Mouse (Mus musculus): Measurements from ENCODE around the gene 3110009E18Rik. TPM values are rescaled to one million over a fixed set of nuclear protein-coding genes. Genes with fewer than 3 reads are reported as not detected.

The 3110009E18Rik gene
- total RNA-seq, 2 experiments from 2014 or later = 4.5 to 7.0 TPM

DNA sequence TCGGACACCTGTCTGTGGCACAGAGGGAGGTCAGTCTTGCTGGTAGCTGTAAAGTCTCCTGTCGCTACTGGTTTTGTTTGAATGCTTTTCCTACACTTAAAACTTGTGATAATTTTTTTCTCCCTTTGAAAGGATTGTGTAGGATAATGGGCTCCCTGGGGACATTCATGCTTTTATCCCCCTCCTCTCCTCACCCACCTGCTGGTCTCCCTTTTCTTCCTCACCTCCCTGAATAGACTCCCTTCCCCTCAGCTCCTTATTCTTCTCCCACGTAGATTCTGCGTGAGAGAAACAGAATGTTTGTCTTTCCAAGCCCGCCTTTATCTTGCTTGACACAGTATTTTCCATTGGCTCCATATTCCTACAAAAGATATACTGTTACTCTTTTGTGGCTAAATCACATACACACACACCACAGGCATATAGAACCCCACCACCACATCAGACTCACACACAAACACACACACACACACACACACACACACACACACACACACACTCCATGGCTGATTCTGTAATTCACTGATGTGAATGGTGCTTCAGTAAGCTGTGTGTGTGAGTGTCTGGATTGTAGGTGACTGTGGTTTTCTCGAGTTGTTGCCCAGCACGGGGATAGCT lies 18.0 kb downstream of the 3110009E18Rik start:
- intact Hi-C loops (cut with DNase I) = no loop called here
- DNase-seq = no peak

DNA sequence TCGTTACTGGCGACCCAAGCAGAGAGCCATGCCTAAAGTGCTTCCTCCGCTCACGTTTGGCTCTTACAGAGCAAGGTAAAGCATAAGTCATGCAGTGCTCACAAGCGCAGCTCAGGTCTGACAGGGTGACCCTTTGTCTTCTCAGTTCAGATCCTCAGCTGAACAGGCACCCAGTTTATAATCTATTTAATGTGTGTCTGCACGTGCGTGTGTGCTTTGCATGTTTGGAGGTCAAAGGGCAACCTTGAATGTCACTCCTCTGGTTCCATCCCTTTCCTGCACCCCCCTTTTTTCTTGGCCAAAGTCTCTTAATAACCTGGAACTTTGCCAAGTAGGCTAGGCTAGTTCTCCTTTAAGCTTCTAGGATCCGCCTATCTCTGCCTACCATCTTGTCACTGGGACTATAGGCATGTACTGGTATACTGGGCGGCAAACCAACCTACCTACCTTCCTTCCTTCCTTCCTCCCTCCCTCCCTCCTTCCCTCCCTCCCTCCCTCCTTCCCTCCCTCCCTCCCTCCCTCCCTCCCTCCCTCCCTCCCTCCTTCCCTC lies 19.2 kb downstream of the 3110009E18Rik start:
- DNase-seq = no peak
- intact Hi-C loops (cut with DNase I) = no loop called here

DNA sequence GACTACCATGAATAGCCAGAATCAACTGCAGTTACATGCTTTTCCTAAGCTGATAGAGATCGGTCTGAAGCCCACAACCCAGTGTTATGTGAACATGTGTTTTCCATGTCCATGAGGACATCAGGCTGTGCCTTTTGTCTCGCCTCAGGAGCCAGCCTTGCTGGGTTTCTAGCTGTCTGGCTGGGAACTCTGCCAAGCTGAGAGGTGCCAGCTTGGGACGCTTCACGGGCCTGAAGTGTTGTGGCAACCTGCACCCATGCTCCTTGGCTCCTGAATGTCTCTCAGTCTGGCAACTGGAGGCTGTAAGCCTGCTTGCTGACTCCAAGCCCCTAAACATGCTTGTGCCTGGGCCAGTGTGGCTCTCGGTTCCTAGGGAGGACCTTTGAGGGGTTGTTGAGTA lies 21.6 kb downstream of the 3110009E18Rik start:
- intact Hi-C loops (cut with DNase I) = no loop called here
- DNase-seq = peak; percentile 81 to 86

DNA sequence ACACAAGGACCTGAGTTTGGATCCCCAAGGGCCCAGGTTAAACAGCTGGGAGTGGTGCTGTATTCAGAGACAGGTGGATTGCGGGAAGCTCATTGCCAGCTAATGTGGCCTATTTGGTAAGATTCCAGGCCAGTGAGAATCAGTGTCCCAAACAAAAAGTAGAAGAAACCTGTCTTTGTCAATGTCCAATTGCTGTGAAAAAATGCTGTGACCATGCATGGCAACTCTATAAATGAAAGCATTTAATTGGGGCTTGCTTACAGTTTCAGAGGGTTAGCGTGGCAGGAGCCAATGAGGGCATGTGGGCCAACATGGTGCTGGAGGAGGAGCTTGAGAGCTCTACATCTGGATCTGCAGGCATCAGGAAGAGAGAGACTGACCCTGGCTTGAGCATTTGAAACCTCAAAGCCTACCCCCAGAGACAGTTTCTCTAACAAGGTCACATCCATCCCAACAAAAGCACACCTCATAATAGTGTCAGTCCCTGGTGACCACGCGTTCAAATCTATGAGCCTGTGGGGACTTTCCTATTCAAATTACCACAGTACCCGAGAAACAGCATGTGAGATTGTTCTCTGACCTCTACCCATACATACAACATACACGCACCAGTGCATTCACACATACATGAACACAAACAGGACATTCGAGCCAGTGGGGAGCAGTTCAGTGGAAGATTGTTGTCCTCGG lies 24.7 kb downstream of the 3110009E18Rik start:
- intact Hi-C loops (cut with DNase I) = no loop called here

DNA sequence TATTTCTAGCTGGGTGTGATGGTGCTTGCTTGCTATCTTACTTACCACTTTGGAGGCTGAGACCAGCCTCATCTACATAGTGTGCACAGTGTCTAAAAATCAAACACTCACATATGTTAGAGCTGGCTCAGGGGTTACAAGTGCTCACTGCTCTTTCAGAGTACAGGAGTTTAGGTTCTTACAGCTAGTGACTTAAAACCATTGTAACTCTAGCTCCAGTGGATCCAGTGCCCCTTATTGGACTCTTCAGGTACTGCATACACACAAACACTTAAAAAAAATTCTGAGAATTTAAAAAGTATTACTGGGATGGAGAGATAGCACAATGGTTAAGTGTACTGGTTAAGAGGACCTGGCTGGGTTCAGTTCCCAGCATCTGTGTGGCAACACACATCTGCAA lies 26.0 kb downstream of the 3110009E18Rik start:
- intact Hi-C loops (cut with DNase I) = no loop called here
- peak in 1 of 2 experiments; percentile 24 for DNase-seq

More for the DNA sequence above, 24.7 kb downstream of the 3110009E18Rik start:
- no peak for DNase-seq

DNA sequence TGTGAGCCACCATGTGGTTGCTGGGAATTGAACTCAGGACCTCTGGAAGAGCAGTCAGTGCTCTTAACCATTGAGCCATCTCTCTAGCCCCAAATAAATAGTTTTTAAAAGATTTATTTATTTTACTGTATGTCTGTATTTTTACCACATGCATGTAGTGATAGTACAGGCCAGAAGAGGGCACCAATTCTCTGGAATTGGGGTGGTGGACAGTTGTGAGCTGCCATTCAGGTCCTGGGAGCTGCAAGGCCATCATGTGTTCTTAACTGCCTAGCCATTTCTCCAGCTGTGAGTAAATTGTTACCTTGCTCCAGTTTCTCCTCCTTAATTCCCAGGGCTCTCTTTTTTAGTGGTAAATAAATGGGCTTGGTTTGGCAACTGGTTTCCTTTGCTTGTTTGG lies 33.2 kb downstream of the 3110009E18Rik start:
- DNase-seq = peak; percentile 29 to 64
- intact Hi-C loops (cut with DNase I) = loop anchor here (2.0 kb wide), 2 partner anchors 55 to 121 kb away; no protein-coding TSS in a partner anchor

DNA sequence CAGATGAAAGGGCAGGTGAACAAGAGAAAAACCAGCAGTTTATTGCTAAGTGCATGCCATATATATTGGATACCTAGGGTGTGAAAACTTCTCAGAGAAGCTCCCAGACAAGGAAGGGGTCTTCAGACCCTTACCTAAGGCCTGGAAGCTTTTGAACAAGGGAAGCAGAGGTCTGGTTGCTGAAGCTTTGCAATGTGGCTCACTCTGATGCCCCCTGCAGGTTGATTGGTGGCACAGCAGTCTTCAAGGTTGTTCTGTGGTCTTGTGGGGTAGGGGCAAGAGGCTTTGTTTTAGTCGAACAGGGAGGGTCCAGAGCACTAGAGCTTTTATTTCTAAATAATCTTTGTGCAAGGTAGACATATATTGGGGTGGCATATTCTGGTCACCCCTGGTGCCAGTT lies 34.3 kb downstream of the 3110009E18Rik start:
- DNase-seq = peak; percentile 23 to 49
- intact Hi-C loops (cut with DNase I) = loop anchor here (2.0 kb wide), 2 partner anchors 57 to 123 kb away; no protein-coding TSS in a partner anchor

DNA sequence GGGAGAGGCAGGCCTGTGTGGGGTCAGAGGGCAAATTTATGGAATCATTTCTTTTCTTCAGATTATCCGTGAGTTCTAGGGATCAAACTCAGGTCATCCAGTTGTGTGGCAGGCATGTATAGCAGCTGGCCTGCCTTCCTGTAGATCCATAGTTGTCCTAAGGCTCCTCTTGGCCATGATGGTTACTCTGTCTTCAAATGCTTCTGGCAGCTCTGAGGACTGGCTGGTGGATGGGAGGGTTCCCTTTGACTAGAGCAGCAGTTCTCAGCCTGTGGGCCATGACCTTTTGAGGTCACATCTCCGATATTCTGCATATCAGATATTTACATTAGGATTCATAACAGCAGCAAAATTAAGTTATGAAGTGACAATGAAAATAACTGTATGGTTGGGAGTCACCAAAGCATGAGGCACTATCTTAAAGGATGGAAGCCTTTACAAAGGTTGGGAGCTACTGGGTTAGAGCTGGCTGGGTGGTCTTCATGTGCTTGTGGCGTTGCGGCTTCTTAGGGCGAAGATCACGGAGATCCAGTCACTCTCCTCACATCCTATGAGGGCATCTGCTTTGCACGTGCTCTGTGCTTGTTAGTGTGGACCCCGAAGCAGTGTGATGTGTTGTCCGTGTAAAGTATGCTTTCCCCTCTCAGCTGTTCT lies 37.6 kb downstream of the 3110009E18Rik start:
- intact Hi-C loops (cut with DNase I) = no loop called here
- DNase-seq = no peak

DNA sequence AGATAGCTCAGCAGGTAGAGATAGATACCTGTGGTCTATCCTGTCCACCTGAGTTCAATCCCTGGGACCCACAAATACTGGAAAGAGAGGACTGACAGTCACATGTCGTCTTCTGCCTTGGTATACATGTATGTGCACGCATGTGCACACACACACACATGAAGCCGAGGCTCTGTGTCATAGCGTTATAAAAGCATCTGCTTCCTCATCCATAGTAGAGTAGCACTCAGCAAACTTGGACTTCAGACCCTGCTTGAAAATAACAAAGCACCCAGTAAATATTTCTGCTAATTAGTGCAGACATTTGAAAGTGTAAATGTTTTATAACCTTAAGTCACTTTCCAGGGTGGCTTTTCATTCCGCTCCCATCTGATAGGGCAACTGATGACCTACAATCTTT lies 40.5 kb downstream of the 3110009E18Rik start:
- intact Hi-C loops (cut with DNase I) = no loop called here
- DNase-seq = no peak

DNA sequence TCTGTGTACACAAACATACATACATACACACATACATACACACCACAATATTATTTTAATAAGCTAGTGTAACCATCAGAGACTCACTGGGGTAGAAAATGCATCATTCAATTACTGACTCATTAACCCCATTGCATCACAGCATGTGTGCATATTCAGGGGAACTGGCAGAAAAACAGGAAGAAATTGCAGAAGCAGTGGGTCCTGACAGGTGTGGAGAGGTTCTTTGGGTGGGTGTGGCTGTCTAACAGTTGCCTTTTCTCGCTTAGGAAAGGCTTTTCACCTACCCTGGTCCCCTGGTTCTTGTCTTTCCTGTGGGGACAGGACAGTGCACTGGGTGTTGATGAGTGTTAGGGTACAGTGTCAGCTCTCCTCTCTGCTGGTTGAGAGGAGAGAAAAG lies 41.6 kb downstream of the 3110009E18Rik start:
- intact Hi-C loops (cut with DNase I) = no loop called here
- no peak for DNase-seq

DNA sequence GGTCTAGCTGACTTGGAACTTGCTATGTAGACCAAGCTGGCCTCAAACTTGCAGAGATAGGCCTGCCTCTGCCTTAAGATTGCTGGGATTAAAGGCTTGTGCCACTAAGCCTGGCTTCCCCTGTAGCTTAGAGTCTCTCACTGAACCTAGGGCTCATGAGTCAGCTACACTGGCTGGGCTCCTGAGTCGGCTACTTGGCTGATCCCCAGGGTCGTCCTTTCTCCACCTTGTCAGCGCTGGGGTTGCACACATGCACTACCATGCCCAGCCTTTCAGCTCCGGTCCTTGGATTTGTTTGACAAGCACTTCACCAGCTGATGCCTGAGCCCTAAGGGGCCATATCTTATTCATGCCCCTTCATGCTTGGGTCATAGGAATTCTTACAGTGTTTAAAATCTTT lies 47.0 kb downstream of the 3110009E18Rik start:
- intact Hi-C loops (cut with DNase I) = no loop called here
- no peak for DNase-seq

DNA sequence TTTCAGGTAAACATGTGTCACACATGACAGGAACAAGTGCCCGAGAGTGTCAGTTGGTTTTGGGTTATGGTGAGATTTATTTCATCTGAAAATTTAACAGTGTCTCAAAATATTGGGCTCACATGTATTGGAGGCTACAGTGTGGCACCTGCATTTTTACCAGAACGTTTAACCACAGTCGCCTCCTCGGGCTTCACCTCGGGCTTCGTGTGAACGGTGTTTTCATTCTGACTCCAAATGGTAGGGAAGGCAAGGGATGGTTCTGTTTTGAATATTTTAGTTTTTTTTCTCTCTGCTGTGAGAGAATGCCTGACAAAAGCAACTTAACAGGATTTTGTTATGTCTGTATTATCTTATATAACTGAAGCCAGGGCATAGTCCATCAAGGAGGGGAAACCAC lies 47.7 kb downstream of the 3110009E18Rik start:
- intact Hi-C loops (cut with DNase I) = no loop called here
- no peak for DNase-seq

DNA sequence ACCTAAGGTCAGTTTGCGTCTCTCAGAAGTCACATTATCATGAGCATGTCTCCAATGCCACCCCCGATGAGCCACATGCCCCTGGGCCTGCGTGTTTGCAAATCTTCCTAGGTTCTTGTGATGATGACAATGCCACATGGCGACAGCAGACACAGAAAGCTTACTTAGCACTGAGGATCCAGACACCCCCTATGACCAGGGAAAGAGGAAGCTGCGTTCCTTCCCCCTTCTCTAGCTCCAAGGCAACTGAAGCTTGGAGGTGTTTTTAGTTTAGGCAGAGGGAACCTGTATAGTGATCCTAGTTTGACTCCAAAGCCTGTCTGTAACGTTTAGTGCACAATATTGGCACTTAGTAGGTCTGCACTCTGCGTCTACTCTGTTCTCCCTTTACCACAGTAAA lies 49.3 kb downstream of the 3110009E18Rik start:
- intact Hi-C loops (cut with DNase I) = loop anchor here (5.0 kb wide), 1 partner anchor 297 kb away; no protein-coding TSS in a partner anchor
- DNase-seq = no peak

DNA sequence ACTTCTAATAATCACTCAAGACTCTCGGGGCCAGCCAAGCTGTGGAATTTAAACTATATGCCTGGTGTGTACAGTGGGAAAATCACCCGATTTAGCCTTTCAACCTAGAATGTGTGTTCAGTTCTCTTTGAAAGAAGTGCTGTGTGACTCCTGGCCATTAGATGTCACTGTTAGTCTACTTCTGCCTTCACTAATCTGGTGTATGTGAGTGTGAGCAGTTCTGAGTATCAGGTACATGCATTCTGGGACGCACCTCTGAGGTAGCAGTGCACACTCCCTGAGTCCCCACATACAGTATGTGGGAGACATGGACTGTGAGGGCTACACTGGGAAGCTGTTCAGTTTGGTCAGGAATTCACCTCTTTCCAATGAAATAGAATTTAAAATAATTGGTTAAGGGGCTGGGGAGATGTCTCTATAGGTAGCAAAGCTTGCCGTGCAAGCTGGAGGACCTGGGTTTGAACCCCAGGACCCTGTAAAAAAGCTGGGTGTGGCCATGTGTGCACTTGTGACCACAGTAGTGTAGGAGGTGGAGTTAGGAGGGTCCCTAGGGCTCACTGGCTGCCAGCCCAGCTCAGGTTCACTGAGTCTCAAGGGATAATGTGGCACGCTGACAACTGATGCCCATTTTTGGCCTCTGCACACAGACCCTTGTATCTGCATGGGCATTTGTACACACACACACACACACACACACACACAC lies 51.0 kb downstream of the 3110009E18Rik start:
- DNase-seq = peak; percentile 17 to 43
- intact Hi-C loops (cut with DNase I) = loop anchor here (2.0 to 5.0 kb wide), 2 partner anchors 295 to 377 kb away; no protein-coding TSS in a partner anchor

DNA sequence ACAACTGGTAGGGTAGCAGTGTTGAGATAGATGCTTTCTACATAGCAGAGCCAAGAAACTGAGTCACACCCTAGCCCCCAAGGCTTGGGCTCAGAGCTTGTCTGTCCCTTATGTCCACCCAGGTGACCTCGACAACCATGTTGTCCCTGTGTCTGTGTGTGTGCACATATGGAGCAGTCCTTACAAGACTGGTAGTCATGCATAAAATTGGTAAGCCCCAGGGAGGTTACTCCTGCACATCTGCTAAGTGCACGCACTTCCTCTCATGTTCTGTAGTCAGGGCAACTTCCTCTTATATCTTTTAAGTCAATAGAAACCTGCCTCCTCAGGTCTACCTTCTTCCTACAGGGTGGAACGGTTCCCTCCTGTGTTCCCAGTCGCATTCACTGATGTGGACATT lies 54.0 kb downstream of the 3110009E18Rik start:
- no peak for DNase-seq
- intact Hi-C loops (cut with DNase I) = loop anchor here (5.0 kb wide), 1 partner anchor 292 kb away; no protein-coding TSS in a partner anchor

DNA sequence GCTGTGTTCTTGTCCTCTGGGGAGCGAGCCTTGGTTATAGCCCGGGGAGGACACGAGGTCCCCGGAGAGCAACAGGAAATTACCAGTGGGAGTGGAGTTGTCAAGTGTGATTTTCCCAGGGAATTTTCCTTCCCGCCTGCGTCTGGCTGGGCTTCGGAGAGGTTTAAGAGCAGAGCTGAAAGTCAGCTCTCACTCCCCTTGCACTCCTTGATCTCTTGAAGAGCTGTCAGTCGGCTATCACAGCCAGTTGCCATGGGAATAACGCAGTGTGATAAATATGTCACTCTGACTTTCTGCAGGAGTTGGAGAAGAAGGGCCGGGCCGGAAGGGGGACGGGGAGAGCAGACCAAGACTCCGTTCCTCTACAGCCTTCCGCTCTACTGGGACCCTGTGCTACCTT lies 55.3 kb downstream of the 3110009E18Rik start:
- peak; percentile 16 to 28 for DNase-seq

DNA sequence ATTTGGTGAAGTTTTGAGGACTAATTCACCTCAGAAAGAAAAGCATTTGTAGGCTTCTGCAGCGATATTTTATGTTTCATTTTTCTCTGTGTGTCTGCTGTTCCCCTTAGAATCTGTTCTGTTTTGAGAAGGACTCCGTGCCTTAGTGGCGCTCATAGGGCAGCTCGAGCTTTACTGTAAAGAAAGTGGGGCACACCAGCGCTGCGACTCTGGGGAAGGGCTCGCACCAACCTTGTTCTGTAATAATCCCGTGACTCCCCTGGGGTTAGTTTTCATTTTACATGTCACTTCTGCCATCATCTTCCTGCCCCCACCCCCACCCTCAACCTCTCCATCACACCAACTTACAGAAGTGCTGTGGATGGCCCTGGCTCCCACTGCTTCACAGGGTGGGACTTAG lies 56.2 kb downstream of the 3110009E18Rik start:
- intact Hi-C loops (cut with DNase I) = no loop called here
- DNase-seq = no peak

More for the DNA sequence above, 55.3 kb downstream of the 3110009E18Rik start:
- intact Hi-C loops (cut with DNase I) = no loop called here

DNA sequence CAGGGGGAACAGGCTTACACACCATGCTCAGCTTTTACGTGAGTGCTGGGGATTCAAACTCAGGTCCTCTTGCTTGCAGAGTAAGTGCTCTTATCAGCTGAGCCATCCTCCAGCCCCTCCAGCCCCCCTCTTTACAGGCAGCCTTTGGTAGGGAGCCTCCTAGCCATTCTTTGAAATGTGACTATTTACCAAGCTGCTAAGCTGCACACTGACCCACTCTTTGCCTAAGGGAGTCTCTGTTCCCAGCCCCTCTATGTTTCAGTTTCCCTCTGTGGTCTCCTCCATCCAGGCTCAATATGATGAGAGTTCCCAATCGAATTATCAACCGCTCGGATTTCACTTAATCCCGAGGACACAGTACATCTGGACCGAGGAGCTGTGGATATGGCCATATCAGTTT lies 65.2 kb downstream of the 3110009E18Rik start:
- no peak for DNase-seq
- intact Hi-C loops (cut with DNase I) = no loop called here

DNA sequence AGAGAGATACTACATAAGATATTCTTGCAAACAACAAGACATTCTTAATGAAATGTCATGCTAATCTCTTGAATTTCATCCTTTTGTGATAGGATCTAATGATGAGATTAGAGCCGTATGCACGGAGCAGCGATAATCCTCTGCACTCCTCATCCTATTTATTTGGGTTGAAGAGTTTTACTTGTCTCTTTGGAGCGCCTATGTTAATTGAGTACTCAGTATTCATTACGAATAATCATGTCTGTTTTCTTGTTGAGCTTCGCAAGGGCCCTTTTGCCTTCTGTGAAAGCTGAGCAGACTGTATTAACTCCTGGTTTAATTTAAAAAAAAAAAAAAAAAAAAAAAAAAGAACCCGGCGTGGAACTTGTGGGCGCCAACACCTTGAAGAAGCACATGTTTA lies 65.7 kb downstream of the 3110009E18Rik start:
- intact Hi-C loops (cut with DNase I) = no loop called here
- no peak for DNase-seq

DNA sequence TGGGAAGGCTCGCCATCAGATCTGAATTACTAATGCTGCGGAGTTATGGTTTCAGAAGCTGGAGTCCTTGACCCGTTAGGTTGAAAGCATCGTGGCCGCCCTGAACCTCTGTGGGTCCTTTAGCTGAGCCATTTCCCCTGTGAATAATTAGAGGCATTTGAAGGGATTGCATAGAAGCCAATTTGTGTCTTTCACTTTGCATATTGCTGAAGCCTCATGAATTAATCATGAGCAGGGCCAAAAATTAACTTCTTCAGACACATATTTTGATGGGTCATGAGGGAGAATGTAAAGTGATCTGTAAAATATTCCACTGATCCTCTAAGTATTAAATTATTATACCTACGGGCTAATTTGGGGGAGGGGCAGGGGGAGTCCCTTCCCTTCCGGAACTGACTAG lies 66.1 kb downstream of the 3110009E18Rik start:
- intact Hi-C loops (cut with DNase I) = no loop called here
- DNase-seq = no peak

DNA sequence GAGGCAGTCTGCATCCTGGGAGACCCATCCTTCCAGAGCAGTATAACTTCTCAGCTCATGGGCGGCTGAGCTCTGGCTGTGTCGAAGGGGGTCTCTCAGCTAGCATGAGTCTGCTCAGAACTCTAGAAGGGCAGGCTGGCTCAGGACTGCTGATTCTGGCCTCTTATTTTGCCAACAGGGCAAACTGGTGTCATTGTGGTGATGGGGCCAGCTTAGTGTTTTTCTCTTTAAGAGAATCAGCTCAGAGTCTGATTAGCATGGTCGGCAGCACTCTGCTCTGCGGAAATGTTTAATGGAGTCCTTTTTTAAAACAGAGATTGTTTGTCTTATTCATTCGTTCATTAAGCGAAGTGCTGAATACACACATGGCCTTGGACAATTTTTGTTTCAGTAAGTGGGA lies 68.2 kb downstream of the 3110009E18Rik start:
- intact Hi-C loops (cut with DNase I) = no loop called here
- DNase-seq = no peak

Measured in heart, postnatal 10 days (tissue).